Mouse (Mus musculus) ES-E14 (cell line): ENCODE measurements around the gene Fam69a. TPM values are rescaled to one million over a fixed set of nuclear protein-coding genes. Genes with fewer than 3 reads are reported as not detected.

Experiments used
- DNase-seq: peaks from one replicate; pipeline ENCODE4 v3.0.0-alpha.2; 2013; ENCODE audit warnings: low read depth, low spot score
- H3K27ac ChIP-seq: 2 replicates; pipeline ENCODE4 v1.5.1; 2012; ENCODE audit warnings: low read depth, mild to moderate bottlenecking, low read length, moderate library complexity, mixed read lengths; ENCODE audit not compliant: poor library complexity, insufficient read depth, severe bottlenecking
- H3K36me3 ChIP-seq: 2 replicates; pipeline ENCODE4 v1.6.1; 2012; ENCODE audit warnings: mild to moderate bottlenecking, low read length, moderate library complexity, mixed read lengths; ENCODE audit not compliant: control insufficient read depth, poor library complexity, insufficient read depth, severe bottlenecking
- H3K4me1 ChIP-seq, 2 experiments: fragments of 150-350 bp in 1 of 2; sonication (generic) in 1 of 2; 2 replicates each; pipeline ENCODE4 v1.6.1; 2012; ENCODE audit warnings: low read length in 2 of 2, mild to moderate bottlenecking in 1 of 2, mixed read lengths in 1 of 2; ENCODE audit not compliant: control insufficient read depth in 2 of 2, insufficient read depth in 2 of 2, poor library complexity in 1 of 2
- H3K4me3 ChIP-seq, 2 experiments: fragments of 150-350 bp in 1 of 2; sonication (generic) in 1 of 2; 2 replicates each; pipeline ENCODE4 v1.5.1; 2012; ENCODE audit warnings: low read length in 2 of 2, low read depth in 1 of 2, mild to moderate bottlenecking in 1 of 2, mixed read lengths in 1 of 2; ENCODE audit not compliant: insufficient read depth in 1 of 2, poor library complexity in 1 of 2, severe bottlenecking in 1 of 2
- H3K9ac ChIP-seq: 2 replicates; pipeline ENCODE4 v1.6.1; 2012; ENCODE audit warnings: low read depth, mild to moderate bottlenecking, low read length, mixed read lengths; ENCODE audit not compliant: poor library complexity, insufficient read depth, severe bottlenecking
- H3K9me3 ChIP-seq: fragments of 150-350 bp; sonication (generic); 2 replicates; pipeline ENCODE4 v1.6.1; 2012; ENCODE audit warnings: low read depth, mild to moderate bottlenecking, low read length; ENCODE audit not compliant: control insufficient read depth, insufficient read depth
- CHD2 ChIP-seq: IDR thresholded peaks from 2 replicates; pipeline ENCODE4 v1.6.1; 2014; ENCODE audit warnings: mild to moderate bottlenecking, low read depth, low read length, inconsistent platforms
- HCFC1 ChIP-seq: IDR thresholded peaks from 2 replicates; pipeline ENCODE4 v1.6.1; 2012; ENCODE audit warnings: low read length, inconsistent platforms, borderline replicate concordance; ENCODE audit not compliant: insufficient read depth
- MAFK ChIP-seq: IDR thresholded peaks from 2 replicates; pipeline ENCODE4 v1.6.1; 2014; ENCODE audit warnings: mild to moderate bottlenecking, low read depth, low read length, inconsistent platforms; ENCODE audit not compliant: insufficient read depth
- ZC3H11A ChIP-seq: IDR thresholded peaks from 2 replicates; pipeline ENCODE4 v1.6.1; 2012; ENCODE audit warnings: low read depth, mild to moderate bottlenecking, inconsistent platforms, low read length, borderline replicate concordance
- ZNF384 ChIP-seq: IDR thresholded peaks from 2 replicates; pipeline ENCODE4 v1.6.1; 2012; ENCODE audit warnings: low read depth, low read length, inconsistent platforms
- in situ Hi-C, 2 experiments: fragments of 600-800 bp; cut with MboI; formaldehyde crosslinking; loops; one replicate each; pipeline ENCODE4 v1.15.1; 2025; ENCODE audit warnings: low sequenced_read_pairs in 2 of 2, inconsistent platforms in 1 of 2; ENCODE audit not compliant: unreplicated experiment in 2 of 2
- total RNA-seq: library from RNA; depleted of rRNA; stranded (reverse); fragments of 300-350 nt; gene quantifications from 2 replicates; pipeline ENCODE4 v1.2.3, GENCODE M21; 2012

Fam69a gene
- total RNA-seq, 1 experiment, result 7.5 TPM

GRCm38 (mm10) chr5:107978289-107979035 lies 8.4 kb downstream of the Fam69a start:
- in situ Hi-C loops, result no loop called here
- H3K27ac ChIP-seq, result no peak overlapping the region
- no peaks in the 10 kb centered on the region for H3K4me1 ChIP-seq
- no peaks in the 10 kb centered on the region for H3K36me3 ChIP-seq
- DNase-seq, result no peak
- no peaks in the 10 kb centered on the region for H3K9me3 ChIP-seq
- TF ChIP-seq ZC3H11A, result no peak
- TF ChIP-seq CHD2, result no peak
- no peak for TF ChIP-seq ZNF384
- no peak for TF ChIP-seq HCFC1
- TF ChIP-seq MAFK, result no peak
- H3K9ac ChIP-seq, result no peak overlapping the region
- H3K4me3 ChIP-seq, result no peak overlapping the region

DNA sequence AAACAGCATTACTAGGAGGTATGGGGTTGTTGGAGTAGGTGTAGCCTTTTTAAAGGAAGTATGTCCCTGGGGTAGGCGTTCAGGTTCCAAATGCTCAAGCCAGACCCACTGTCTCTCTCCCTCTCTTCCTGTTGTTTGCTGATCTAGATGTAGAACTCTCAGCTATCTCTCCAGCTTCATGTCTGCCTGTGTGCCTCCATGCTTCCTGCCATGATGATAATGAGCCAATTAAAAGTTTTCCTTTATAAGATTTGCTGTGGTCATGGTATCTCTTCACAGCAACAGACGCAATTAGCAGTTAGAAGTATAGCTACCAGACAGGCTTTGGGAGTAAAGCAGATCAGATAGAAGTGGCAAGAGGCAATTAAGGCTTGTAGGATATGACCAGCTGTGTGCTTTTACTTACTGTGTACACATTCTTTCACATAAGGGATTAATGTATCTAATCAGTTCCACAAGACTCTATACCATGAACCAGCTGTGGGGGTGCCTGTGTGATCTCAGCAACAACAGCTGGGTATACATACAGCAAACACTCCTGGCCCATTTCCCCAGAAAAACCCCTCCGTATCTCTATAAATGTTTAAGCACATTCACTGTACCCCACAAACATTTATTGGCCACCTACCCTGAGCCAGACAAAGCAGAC lies 9.1 kb downstream of the Fam69a start:
- no peak for TF ChIP-seq ZC3H11A
- no peak for TF ChIP-seq HCFC1
- TF ChIP-seq ZNF384, result no peak
- TF ChIP-seq CHD2, result no peak
- TF ChIP-seq MAFK, result no peak
- in situ Hi-C loops, result no loop called here
- no peaks in the 10 kb centered on the region for H3K9me3 ChIP-seq
- H3K9ac ChIP-seq, result no peak overlapping the region
- DNase-seq, result no peak
- no peak overlapping the region for H3K4me3 ChIP-seq
- no peaks in the 10 kb centered on the region; a peak in 1 of 4 replicates for H3K4me1 ChIP-seq
- no peak overlapping the region for H3K27ac ChIP-seq
- no peaks in the 10 kb centered on the region for H3K36me3 ChIP-seq

DNA sequence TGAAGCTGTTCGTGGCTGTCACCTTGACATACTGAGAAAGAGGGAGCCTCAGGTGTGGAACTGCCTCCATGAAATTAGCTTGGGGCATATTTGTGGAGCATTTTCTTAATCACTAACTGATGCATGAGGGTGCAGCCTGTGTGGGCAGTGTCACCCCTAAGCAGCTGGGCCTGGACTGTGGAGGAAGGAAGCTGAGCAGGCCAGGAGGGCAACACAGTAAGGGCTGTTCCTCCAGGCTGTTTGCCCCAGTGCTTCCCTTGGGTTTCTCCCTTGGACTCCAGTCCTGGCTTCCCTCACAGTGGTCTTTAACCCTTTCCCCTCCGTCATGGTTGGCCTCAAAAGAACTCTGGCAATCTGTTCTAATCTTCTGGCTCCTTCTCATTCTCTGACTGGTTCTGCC lies 13.6 kb downstream of the Fam69a start:
- Histone ChIP-seq H3K9ac (no peak overlapping the region), H3K4me3 (no peak overlapping the region), H3K9me3 (no peaks in the 10 kb centered on the region), H3K4me1 (peaks cover 0 to 2% of the 10 kb centered on the region in 2 experiments; a peak in 2 of 4 replicates), H3K36me3 (no peaks in the 10 kb centered on the region), H3K27ac (no peak overlapping the region)
- TF ChIP-seq CHD2, result no peak
- no peak for TF ChIP-seq ZNF384
- TF ChIP-seq HCFC1, result no peak
- TF ChIP-seq ZC3H11A, result no peak
- no peak for TF ChIP-seq MAFK
- no peak for DNase-seq
- in situ Hi-C loops, result no loop called here

GRCm38 (mm10) chr5:107972444-107973272 lies 14.2 kb downstream of the Fam69a start:
- Histone ChIP-seq H3K9ac (no peak overlapping the region), H3K36me3 (no peaks in the 10 kb centered on the region), H3K4me1 (peaks cover 0 to 2% of the 10 kb centered on the region in 2 experiments; a peak in 2 of 4 replicates), H3K9me3 (no peaks in the 10 kb centered on the region), H3K27ac (no peak overlapping the region), H3K4me3 (no peak overlapping the region)
- no peak for DNase-seq
- in situ Hi-C loops, result no loop called here
- TF ChIP-seq HCFC1 (no peak), CHD2 (no peak), ZC3H11A (no peak), MAFK (no peak), ZNF384 (no peak)
